Mouse (Mus musculus) lung, embryonic 14.5 days (tissue): ENCODE measurements around the gene Cstf1. TPM values are rescaled to one million over a fixed set of nuclear protein-coding genes. Genes with fewer than 3 reads are reported as not detected.

Experiments
- ATAC-seq: fragments of 200-750 bp; cut with Nextera tagmentation; 2 replicates; pipeline ENCODE4 v1.8.0; 2017; ENCODE audit warnings: mild to moderate bottlenecking, moderate TSS enrichment, moderate library complexity; ENCODE audit not compliant: insufficient read depth
- DNase-seq: peaks from one replicate; pipeline ENCODE4 v3.0.0-alpha.2; 2015
- H3K27ac ChIP-seq: fragments of 300-500 bp; sonication (generic); 2 replicates; pipeline ENCODE4 v1.5.1; 2014; ENCODE audit warnings: low read depth, mild to moderate bottlenecking, moderate library complexity
- H3K27me3 ChIP-seq: fragments of 300-500 bp; sonication (generic); 2 replicates; pipeline ENCODE4 v1.6.1; 2014; ENCODE audit warnings: low read length, control low read depth; ENCODE audit not compliant: insufficient read depth
- H3K36me3 ChIP-seq: fragments of 300-500 bp; sonication (generic); 2 replicates; pipeline ENCODE4 v1.6.1; 2014; ENCODE audit warnings: control low read depth; ENCODE audit not compliant: insufficient read depth
- H3K4me1 ChIP-seq: fragments of 300-500 bp; sonication (generic); 2 replicates; pipeline ENCODE4 v1.6.1; 2014; ENCODE audit warnings: antibody characterized with exemption, control low read depth; ENCODE audit not compliant: insufficient read depth
- H3K4me2 ChIP-seq: fragments of 300-500 bp; sonication (generic); 2 replicates; pipeline ENCODE4 v1.6.1; 2014; ENCODE audit warnings: mild to moderate bottlenecking
- H3K4me3 ChIP-seq: fragments of 300-500 bp; sonication (generic); 2 replicates; pipeline ENCODE4 v1.5.1; 2014; ENCODE audit warnings: low read depth, low read length
- H3K9ac ChIP-seq: fragments of 300-500 bp; sonication (generic); 2 replicates; pipeline ENCODE4 v1.6.1; 2014
- H3K9me3 ChIP-seq: fragments of 300-500 bp; sonication (generic); 2 replicates; pipeline ENCODE4 v1.6.1; 2016; ENCODE audit warnings: low read depth, low read length, control low read depth
- CTCF ChIP-seq: IDR thresholded peaks from 2 replicates; pipeline ENCODE4 v1.5.1; 2016; ENCODE audit warnings: antibody characterized with exemption, low read depth
- WGBS: fragments of 180-500 bp; shearing (Covaris S2); extraction: QIAGEN DNeasy Blood & Tissue Kit; methylation state at CpG from one replicate; pipeline ENCODE4 v1.1.7; 2014; 5-methylcytosine and 5-hydroxymethylcytosine counted together
- polyA plus RNA-seq: library from polyadenylated mRNA; unstranded; fragments of >200 nt; fragmentation: Nextera tagmentation; extraction: Ambion mirVana; gene quantifications from 2 replicates; pipeline ENCODE4 v1.2.1, GENCODE M21; 2014

Cstf1 gene
- polyA plus RNA-seq, 1 experiment from 2014 or later: 53.9 TPM

GRCm38 (mm10) chr2:172404239-172404638 is 33.8 kb downstream of the Cstf1 start:
- no peak overlapping the region for H3K4me2 ChIP-seq
- no peak overlapping the region for H3K9ac ChIP-seq
- 0 out of 2 replicates have a peak, but pooled peaks cover 3% of the 10 kb centered on the region for H3K4me1 ChIP-seq
- no peak overlapping the region for H3K4me3 ChIP-seq
- no peak for TF ChIP-seq CTCF
- 52% methylated on average over 7 of the region's 7 CpGs for WGBS
- H3K27me3 ChIP-seq: no peaks in the 10 kb centered on the region
- no peak overlapping the region for H3K27ac ChIP-seq
- H3K9me3 ChIP-seq: no peaks in the 10 kb centered on the region
- no peak for DNase-seq
- ATAC-seq: no peak
- no peaks in the 10 kb centered on the region for H3K36me3 ChIP-seq

- Histone ChIP-seq H3K27ac (no peak overlapping the region), H3K4me2 (no peak overlapping the region), H3K4me3 (no peak overlapping the region), H3K4me1 (0 out of 2 replicates have a peak, but pooled peaks cover 3% of the 10 kb centered on the region), H3K27me3 (no peaks in the 10 kb centered on the region), H3K9ac (no peak overlapping the region), H3K9me3 (no peaks in the 10 kb centered on the region), H3K36me3 (no peaks in the 10 kb centered on the region)
- TF ChIP-seq CTCF: no peak
- whole genome bisulfite sequencing: 55% methylated on average over 3 of the region's 3 CpGs
- ATAC-seq (no peak), DNase-seq (no peak)
Observed at GRCm38 (mm10) chr2:172405011-172405410, 34.5 kb downstream of the Cstf1 start.

DNA sequence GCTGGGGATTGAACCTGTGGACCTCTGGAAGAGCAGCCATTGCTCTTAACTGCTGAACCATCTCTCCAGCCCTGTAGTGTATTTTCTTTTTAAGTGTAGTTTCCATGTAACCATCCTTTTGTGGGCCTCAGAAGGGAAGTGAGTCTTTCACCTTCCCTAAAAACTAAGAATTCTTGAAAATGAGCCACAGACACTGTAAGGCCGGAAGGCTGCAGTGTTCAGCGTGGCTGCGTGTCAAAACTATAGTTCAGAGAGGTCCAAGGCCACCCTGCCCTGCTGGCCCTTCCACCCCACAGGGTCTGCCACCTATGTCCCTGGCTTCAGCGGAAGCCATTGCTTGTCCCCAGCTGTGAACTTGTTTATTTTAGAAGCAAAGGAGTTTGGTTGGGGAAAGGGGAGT is 35.7 kb downstream of the Cstf1 start:
- Histone ChIP-seq H3K36me3 (no peaks in the 10 kb centered on the region), H3K4me2 (no peak overlapping the region), H3K4me1 (peaks cover 5% of the 10 kb centered on the region; the same call in 1 of the 2 replicates), H3K9ac (no peak overlapping the region), H3K27me3 (no peaks in the 10 kb centered on the region), H3K4me3 (no peak overlapping the region), H3K9me3 (no peaks in the 10 kb centered on the region), H3K27ac (no peak overlapping the region)
- 56% methylated on average over 4 of the region's 4 CpGs for WGBS
- ATAC-seq (no peak), DNase-seq (peak; percentile 16)
- no peak for TF ChIP-seq CTCF

DNA sequence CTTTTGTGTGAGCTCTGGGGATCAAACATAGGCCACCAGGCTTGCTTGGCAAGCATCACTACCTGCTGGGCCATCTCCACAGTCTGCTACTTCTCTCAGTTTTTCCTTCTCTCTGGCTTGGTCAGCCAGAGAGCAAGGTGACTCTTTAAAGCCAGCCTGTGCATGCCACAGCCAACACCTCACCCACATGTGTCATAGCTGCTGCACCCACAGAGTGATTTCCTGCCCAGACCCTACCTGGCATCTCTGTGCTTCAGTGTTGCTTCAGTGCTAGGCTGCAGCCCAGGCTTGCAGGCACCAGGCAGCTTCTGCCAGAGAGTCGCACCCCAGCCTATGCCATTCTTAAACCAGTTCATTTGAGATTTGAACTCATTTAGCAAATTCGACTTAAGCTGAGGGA is 37.0 kb downstream of the Cstf1 start:
- Histone ChIP-seq H3K9me3 (no peaks in the 10 kb centered on the region), H3K36me3 (no peaks in the 10 kb centered on the region), H3K4me3 (no peak overlapping the region), H3K4me1 (peaks cover 8% of the 10 kb centered on the region; the same call in 1 of the 2 replicates), H3K27ac (no peak overlapping the region), H3K27me3 (no peaks in the 10 kb centered on the region), H3K4me2 (no peak overlapping the region), H3K9ac (no peak overlapping the region)
- DNase-seq: no peak
- no peak for ATAC-seq
- 72% methylated on average over 2 of the region's 2 CpGs for WGBS
- TF ChIP-seq CTCF: no peak

- H3K9ac ChIP-seq: no peak overlapping the region
- ATAC-seq: no peak
- no peak overlapping the region for H3K4me2 ChIP-seq
- WGBS: 40% methylated on average over 2 of the region's 2 CpGs
- peaks cover 21% of the 10 kb centered on the region for H3K4me1 ChIP-seq
- no peak overlapping the region for H3K4me3 ChIP-seq
- no peak for TF ChIP-seq CTCF
- no peaks in the 10 kb centered on the region for H3K27me3 ChIP-seq
- peak; percentile 67 for DNase-seq
- 0 out of 2 replicates have a peak overlapping the region, but pooled peaks have one; percentile 83 for H3K27ac ChIP-seq
- no peaks in the 10 kb centered on the region for H3K9me3 ChIP-seq
- no peaks in the 10 kb centered on the region for H3K36me3 ChIP-seq
Observed at GRCm38 (mm10) chr2:172410686-172411085, 40.2 kb downstream of the Cstf1 start.

- ATAC-seq: peak; percentile 87
- Histone ChIP-seq H3K36me3 (no peaks in the 10 kb centered on the region), H3K27me3 (no peaks in the 10 kb centered on the region), H3K27ac (peak overlapping the region; percentile 83; the same call in 1 of the 2 replicates), H3K4me3 (no peak overlapping the region), H3K9me3 (no peaks in the 10 kb centered on the region), H3K4me2 (no peak overlapping the region), H3K9ac (no peak overlapping the region), H3K4me1 (peaks cover 21% of the 10 kb centered on the region)
- DNase-seq: peak; percentile 85
- 39% methylated on average over 11 of the region's 11 CpGs for WGBS
- no peak for TF ChIP-seq CTCF
Observed at GRCm38 (mm10) chr2:172411091-172411490, 40.6 kb downstream of the Cstf1 start.

DNA sequence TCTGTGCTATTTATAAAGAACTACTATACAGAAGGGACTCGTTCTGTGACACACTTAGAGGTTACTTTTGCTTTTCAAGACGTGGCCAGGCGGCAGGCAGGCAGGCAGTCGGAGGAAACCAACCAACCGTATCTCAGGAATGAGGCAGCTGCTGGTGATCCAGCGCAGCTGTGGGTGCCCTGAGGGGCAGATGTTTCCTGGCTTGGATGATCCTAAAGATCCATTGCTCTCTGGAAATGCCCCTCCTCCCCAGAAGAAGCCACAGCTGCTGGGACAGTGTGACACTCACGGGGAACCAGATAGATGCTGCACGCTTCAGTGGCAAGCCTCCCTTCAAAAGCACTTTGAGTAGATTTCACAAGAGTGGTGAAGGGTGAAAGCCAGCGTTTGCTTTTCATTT is 42.0 kb downstream of the Cstf1 start:
- 3% methylated on average over 9 of the region's 9 CpGs for WGBS
- Histone ChIP-seq H3K36me3 (no peaks in the 10 kb centered on the region), H3K9me3 (no peaks in the 10 kb centered on the region), H3K9ac (no peak overlapping the region), H3K4me3 (no peak overlapping the region), H3K27me3 (no peaks in the 10 kb centered on the region), H3K4me1 (peaks cover 21% of the 10 kb centered on the region), H3K4me2 (peak overlapping the region; percentile 12; the same call in 1 of the 2 replicates), H3K27ac (peak overlapping the region; percentile 12; the same call in 1 of the 2 replicates)
- DNase-seq (peak; percentile 95), ATAC-seq (peak; percentile 92)
- no peak for TF ChIP-seq CTCF
